Mouse (Mus musculus) thymus, adult 2 months (tissue): ENCODE measurements at regions not wholly inside any gene's neighbourhood (a gene's known extent, or its start where the extent isn't known, plus 50 kb on each side); places are given as distances from the start of the nearest gene placed in this dataset.

Experiments used
- CTCF ChIP-seq: fragments of 200-500 bp; IDR thresholded peaks from 2 replicates; pipeline ENCODE4 v1.5.1; 2012; ENCODE audit warnings: mild to moderate bottlenecking, control low read depth, low read length, moderate library complexity, borderline replicate concordance; ENCODE audit not compliant: control insufficient read depth, poor library complexity, insufficient read depth; ENCODE audit errors: extremely low read depth
- POLR2A ChIP-seq: fragments of 200-500 bp; IDR thresholded peaks from 2 replicates; pipeline ENCODE4 v1.6.1; 2012; ENCODE audit warnings: mild to moderate bottlenecking, low read length, control low read depth, moderate library complexity; ENCODE audit not compliant: control insufficient read depth, poor library complexity, insufficient read depth; ENCODE audit errors: extremely low read depth

DNA sequence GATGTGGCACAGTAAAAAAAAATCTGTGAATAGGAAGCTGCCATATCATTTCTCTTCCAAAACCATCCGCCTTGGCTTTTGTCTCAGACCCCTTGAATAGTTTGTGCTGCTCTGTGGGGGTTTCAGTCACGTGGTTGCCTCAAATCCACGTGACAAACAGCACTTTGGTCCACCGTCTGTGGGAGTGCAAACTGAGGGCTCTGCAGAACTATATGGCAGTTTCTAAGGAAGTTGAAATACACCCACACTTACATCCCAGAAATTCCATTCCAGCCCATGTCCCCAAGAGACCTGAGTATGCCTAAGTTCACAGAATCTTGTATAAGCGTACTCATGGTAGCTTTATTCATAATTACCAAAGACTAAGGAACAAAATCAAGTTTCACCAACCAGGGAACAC is 460.1 kb downstream of the Pdcd6ip start:
- TF ChIP-seq CTCF (no peak), POLR2A (no peak)
